Mouse (Mus musculus) heart, embryonic 15.5 days (tissue): ENCODE measurements around the gene BC005561. TPM values are rescaled to one million over a fixed set of nuclear protein-coding genes. Genes with fewer than 3 reads are reported as not detected.
A peak's percentile ranks its signal among the peaks of the same experiment; 100 is the strongest.
"Not testable (repeated sequence)": the region's sequence is repeated elsewhere in the genome, so short reads cannot be mapped to it uniquely, and the experiment has no call there.

Experiments
- ATAC-seq: fragments of 200-750 bp; cut with Nextera tagmentation; replicated peaks from 2 replicates; pipeline ENCODE4 v1.8.0; 2017; ENCODE audit warnings: low read depth, moderate TSS enrichment; ENCODE audit not compliant: insufficient number of reproducible peaks, insufficient read depth, low FRiP score
- H3K27ac ChIP-seq: fragments of 300-500 bp; sonication (generic); 2 replicates; pipeline ENCODE4 v1.5.1; 2015; ENCODE audit warnings: mild to moderate bottlenecking, inconsistent platforms
- H3K27me3 ChIP-seq: fragments of 300-500 bp; sonication (generic); 2 replicates; pipeline ENCODE4 v1.6.1; 2015; ENCODE audit warnings: inconsistent platforms
- H3K36me3 ChIP-seq: fragments of 300-500 bp; sonication (generic); 2 replicates; pipeline ENCODE4 v1.6.1; 2015; ENCODE audit warnings: mild to moderate bottlenecking, inconsistent platforms
- H3K4me1 ChIP-seq: fragments of 300-500 bp; sonication (generic); replicated peaks from 2 replicates; pipeline ENCODE4 v1.6.1; 2015; ENCODE audit warnings: inconsistent platforms
- H3K4me2 ChIP-seq: fragments of 300-500 bp; sonication (generic); 2 replicates; pipeline ENCODE4 v1.6.1; 2015; ENCODE audit warnings: inconsistent platforms, mild to moderate bottlenecking, moderate library complexity
- H3K4me3 ChIP-seq: fragments of 300-500 bp; sonication (generic); 2 replicates; pipeline ENCODE4 v1.5.1; 2015; ENCODE audit warnings: mild to moderate bottlenecking, inconsistent platforms
- H3K9ac ChIP-seq: fragments of 300-500 bp; sonication (generic); 2 replicates; pipeline ENCODE4 v1.6.1; 2015; ENCODE audit warnings: mild to moderate bottlenecking, inconsistent platforms
- H3K9me3 ChIP-seq: fragments of 300-500 bp; sonication (generic); replicated peaks from 2 replicates; pipeline ENCODE4 v1.6.1; 2016; ENCODE audit warnings: inconsistent platforms
- WGBS: fragments of 180-500 bp; shearing (Covaris S2); methylation state at CpG from one replicate; pipeline ENCODE4 v1.1.7; 2015; ENCODE audit warnings: mixed read lengths; 5-methylcytosine and 5-hydroxymethylcytosine counted together
- polyA plus RNA-seq: library from polyadenylated mRNA; unstranded; fragments of >200 nt; fragmentation: Nextera tagmentation; extraction: Ambion mirVana; gene quantifications from 2 replicates; pipeline ENCODE4 v1.2.1, GENCODE M21; 2015

The BC005561 gene
- polyA plus RNA-seq, 1 experiment from 2014 or later = 7.2 TPM

DNA sequence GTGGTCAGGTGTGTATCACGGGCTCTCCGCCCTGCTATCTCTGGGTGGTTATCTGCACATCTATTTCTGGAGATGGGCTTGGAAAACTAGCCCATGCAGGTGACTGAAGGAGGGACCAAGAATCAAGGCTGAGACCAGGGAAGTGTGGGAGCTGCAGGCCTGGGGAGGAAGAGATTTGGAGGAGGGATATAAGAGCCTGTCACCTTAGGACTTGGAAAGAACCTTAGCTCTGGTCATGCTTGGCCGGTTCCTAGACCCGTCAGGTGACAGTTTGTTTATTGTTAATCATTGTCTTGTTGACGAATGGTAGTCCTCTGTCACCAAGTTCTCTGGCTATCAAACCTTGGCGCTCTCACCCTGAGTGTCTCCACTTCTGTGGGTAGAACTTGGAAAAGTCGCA, 27.8 kb upstream of the BC005561 start:
- no peak overlapping the region for H3K9ac ChIP-seq
- no peaks in the 10 kb centered on the region for H3K4me1 ChIP-seq
- WGBS = 75% methylated on average over 7 of the region's 7 CpGs
- H3K4me3 ChIP-seq = no peak overlapping the region
- no peak overlapping the region for H3K4me2 ChIP-seq
- no peak for ATAC-seq
- H3K27ac ChIP-seq = no peak overlapping the region
- H3K27me3 ChIP-seq = no peaks in the 10 kb centered on the region
- H3K9me3 ChIP-seq = no peaks in the 10 kb centered on the region
- H3K36me3 ChIP-seq = peaks cover 60% of the 10 kb centered on the region

DNA sequence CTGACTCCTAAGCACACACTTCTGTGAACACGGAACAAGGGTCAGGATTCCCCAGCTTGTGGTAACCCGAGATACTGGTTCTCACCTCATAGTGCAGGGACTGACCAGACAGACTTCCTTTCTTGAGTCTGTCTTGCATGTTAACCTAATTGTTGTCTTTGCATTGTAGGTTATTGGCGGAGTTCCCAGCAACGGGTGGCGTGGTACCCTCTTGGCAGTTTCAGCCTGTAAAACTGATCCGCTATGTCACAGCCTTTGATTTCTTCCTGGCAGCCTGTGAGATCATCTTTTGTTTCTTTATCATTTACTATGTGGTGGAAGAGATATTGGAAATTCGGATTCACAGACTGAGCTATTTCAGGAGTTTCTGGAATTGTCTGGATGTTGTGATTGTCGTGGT, 25.3 kb upstream of the BC005561 start:
- no peak overlapping the region for H3K9ac ChIP-seq
- H3K9me3 ChIP-seq = no peaks in the 10 kb centered on the region
- H3K4me1 ChIP-seq = no peaks in the 10 kb centered on the region
- WGBS = 65% methylated on average over 8 of the region's 8 CpGs
- ATAC-seq = no peak
- H3K4me3 ChIP-seq = no peak overlapping the region
- no peak overlapping the region for H3K4me2 ChIP-seq
- no peaks in the 10 kb centered on the region for H3K27me3 ChIP-seq
- peaks cover 62% of the 10 kb centered on the region for H3K36me3 ChIP-seq
- H3K27ac ChIP-seq = no peak overlapping the region

DNA sequence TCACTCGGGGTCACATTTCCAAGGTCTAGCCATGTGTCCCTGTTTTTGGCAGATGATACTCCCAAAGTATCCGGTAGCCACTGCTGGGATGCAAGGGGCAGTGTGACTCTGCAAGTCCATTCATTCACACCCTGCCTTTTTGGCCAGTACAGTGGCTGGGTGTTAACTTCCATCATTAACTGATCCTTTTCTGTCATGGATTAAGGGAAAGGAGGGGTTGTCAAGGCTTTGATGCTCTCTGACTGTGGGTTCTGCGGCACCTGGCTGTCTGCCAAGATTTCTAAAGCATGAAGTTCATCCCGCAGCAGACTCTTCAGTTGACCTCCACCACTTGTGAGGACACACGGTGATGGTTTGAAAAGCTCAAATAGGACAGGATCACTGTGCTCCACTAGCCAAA, 16.6 kb upstream of the BC005561 start:
- no peak for ATAC-seq
- Histone ChIP-seq H3K4me2 (no peak overlapping the region), H3K4me3 (no peak overlapping the region), H3K9ac (no peak overlapping the region), H3K27me3 (no peaks in the 10 kb centered on the region), H3K4me1 (peaks cover 4% of the 10 kb centered on the region), H3K27ac (no peak overlapping the region), H3K9me3 (no peaks in the 10 kb centered on the region), H3K36me3 (peaks cover 80% of the 10 kb centered on the region)
- 39% methylated on average over 5 of the region's 5 CpGs for WGBS

DNA sequence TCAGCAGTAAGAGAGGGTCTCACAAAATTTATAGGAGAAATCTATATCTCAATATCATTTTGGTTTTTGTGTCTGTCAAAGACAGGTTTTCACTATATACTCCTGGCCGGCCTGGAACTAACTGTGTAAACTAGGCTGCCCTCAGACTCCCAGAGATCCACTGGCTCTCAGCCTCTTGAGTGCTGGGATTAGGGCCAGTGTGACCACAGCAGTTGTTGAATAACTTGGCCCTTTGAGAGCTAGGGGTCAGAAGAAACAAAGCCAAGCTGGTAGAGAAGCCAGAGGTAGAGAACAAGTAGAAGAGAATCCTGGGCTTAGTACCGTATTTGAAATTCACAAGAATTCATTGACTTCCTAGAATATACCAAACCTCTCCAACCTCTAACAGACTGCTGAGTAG, 3.3 kb upstream of the BC005561 start:
- Histone ChIP-seq H3K36me3 (peaks cover 29% of the 10 kb centered on the region), H3K4me2 (no peak overlapping the region), H3K4me1 (peaks cover 10% of the 10 kb centered on the region), H3K4me3 (no peak overlapping the region), H3K27me3 (no peaks in the 10 kb centered on the region), H3K9ac (no peak overlapping the region), H3K27ac (no peak overlapping the region), H3K9me3 (no peaks in the 10 kb centered on the region)
- 84% methylated on average over 2 of the region's 2 CpGs for WGBS
- ATAC-seq = no peak

DNA sequence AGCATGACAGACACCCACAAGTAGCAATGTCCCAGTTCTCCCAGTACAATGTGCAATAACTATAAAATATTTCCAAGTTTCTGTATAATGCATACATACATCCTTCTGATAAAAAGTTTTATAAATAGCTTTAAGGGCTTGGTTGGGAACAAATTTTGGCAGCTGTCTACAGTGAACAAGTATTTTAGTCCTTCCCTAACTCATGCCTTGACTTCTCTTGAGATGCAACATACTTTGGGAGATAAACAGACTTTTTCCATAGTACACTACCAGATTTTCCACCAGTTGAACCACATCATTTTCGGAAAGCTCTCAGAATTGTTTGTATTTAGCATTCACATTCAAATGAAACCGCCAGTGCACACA, 340 bp upstream of the BC005561 start:
- Histone ChIP-seq H3K4me1 (peaks cover 10% of the 10 kb centered on the region), H3K27me3 (no peaks in the 10 kb centered on the region), H3K4me2 (peak overlapping the region; percentile 73), H3K27ac (no peak overlapping the region), H3K36me3 (peaks cover 19% of the 10 kb centered on the region), H3K4me3 (peak overlapping the region; percentile 86), H3K9me3 (no peaks in the 10 kb centered on the region), H3K9ac (no peak overlapping the region)
- ATAC-seq = no peak
- WGBS = 4% methylated on average over 2 of the region's 2 CpGs

DNA sequence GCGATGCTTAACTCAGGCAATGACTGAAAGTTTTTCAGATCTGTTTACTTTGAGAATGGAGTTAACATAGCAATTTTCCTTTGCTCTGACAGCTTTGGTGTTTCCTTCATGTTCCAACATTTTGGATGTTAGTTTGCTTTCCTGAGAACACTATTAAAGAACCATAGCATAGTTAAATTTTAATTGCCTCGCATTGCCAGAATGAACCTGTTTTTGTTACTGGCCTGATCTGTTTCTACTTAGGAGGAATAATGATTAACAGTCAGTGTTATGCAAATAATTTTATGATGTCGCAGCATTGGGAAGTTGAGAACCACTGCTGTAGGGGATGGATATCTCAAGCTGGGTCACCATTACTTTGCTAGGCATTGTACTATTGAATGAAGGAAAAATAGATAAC, 3.1 kb downstream of the BC005561 start:
- H3K9me3 ChIP-seq = no peaks in the 10 kb centered on the region
- no peaks in the 10 kb centered on the region for H3K27me3 ChIP-seq
- no peak overlapping the region for H3K4me2 ChIP-seq
- peaks cover 7% of the 10 kb centered on the region; the same call in 1 of the 2 replicates for H3K36me3 ChIP-seq
- H3K27ac ChIP-seq = no peak overlapping the region
- H3K4me1 ChIP-seq = peaks cover 10% of the 10 kb centered on the region
- no peak overlapping the region for H3K9ac ChIP-seq
- 89% methylated on average over 3 of the region's 3 CpGs for WGBS
- H3K4me3 ChIP-seq = no peak overlapping the region
- no peak for ATAC-seq

DNA sequence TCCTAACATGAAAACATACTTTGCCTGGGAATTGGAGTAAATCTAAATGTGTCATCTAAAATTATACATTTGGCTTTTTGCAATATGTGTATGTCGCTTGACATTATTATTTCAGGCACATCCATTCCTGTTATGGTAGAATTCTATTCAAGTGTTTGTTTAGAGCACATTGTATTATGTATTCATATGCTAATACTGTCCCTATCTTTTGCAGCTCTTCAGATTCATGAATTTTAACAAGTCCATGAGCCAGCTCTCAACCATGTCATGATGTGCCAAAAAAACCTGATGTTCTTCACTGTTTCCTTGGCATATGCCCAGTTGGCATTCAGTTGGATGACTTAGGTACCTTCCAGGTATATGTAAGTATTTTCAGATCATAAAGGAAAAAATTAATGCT, 30.5 kb downstream of the BC005561 start:
- 98% methylated on average over 1 of the region's 1 CpGs for WGBS
- peaks cover 54% of the 10 kb centered on the region for H3K36me3 ChIP-seq
- H3K27ac ChIP-seq = no peak overlapping the region
- no peak overlapping the region for H3K4me3 ChIP-seq
- no peak overlapping the region for H3K4me2 ChIP-seq
- no peak overlapping the region for H3K9ac ChIP-seq
- no peak for ATAC-seq
- H3K9me3 ChIP-seq = no peaks in the 10 kb centered on the region
- no peaks in the 10 kb centered on the region for H3K4me1 ChIP-seq
- no peaks in the 10 kb centered on the region for H3K27me3 ChIP-seq

DNA sequence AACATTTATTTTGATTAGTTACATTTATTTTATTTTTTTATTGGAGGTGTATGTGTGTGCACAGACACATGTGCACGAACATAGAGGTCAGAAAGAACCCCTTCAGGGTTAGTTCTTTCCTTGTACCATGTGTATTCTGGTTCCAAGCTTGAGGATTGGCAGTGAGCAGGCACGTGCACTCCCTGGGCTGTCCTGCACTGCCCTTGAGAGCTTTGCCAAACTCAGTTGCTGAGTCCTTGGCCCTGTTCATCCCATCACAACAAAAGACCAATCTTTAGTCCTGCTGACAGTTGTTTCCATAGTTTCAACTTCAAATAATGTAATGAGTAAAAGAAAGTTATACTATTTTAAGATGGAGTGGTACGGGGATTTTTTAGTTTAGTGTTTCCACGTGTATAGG, 31.2 kb downstream of the BC005561 start:
- no peaks in the 10 kb centered on the region for H3K27me3 ChIP-seq
- peaks cover 59% of the 10 kb centered on the region for H3K36me3 ChIP-seq
- H3K9ac ChIP-seq = no peak overlapping the region
- no peaks in the 10 kb centered on the region for H3K9me3 ChIP-seq
- no peak overlapping the region for H3K4me3 ChIP-seq
- no peaks in the 10 kb centered on the region for H3K4me1 ChIP-seq
- no peak for ATAC-seq
- no peak overlapping the region for H3K27ac ChIP-seq
- no peak overlapping the region for H3K4me2 ChIP-seq
- 91% methylated on average over 4 of the region's 4 CpGs for WGBS

DNA sequence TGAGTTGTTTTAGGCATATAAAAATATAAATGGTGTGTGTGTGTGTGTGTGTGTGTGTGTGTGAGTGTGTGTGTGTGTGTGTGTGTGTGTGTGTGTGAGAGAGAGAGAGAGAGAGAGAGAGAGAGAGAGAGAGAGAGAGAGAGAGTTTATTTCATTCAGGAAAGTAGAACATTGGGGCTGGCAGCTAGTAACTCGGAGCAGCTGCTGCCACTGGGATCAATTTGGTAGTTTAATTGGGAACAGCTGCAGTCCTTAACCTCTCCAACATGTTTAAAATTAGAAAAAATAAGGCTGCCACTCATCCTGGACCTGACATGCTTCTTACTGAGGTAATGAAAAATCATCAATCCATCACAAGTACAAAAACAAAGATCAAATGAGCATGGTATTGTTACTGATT, 59.9 kb downstream of the BC005561 start:
- H3K9me3 ChIP-seq, ATAC-seq, H3K9ac ChIP-seq, H3K4me2 ChIP-seq, H3K4me1 ChIP-seq, H3K27me3 ChIP-seq, H3K27ac ChIP-seq, H3K4me3 ChIP-seq, H3K36me3 ChIP-seq: not testable (repeated sequence)
- WGBS = 35% methylated on average over 1 of the region's 1 CpGs

DNA sequence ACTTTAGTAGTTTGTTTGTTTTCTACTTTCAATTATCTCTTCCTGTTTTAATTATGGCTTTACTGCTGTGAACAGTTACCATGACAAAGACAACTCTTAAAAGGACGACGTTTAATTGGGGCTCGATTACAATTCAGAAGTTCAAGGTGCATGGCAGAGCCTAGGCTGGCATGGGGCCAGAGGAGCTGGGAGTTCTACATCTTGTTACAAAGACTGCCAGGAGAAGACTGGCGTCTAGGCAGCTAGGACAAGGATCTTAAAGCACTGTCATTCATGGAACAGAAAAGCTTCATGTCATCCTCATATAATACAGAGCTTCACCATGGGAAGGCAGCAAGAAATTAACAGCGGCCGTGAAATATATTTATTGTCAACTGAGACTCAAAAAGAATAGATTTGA, 62.6 kb downstream of the BC005561 start:
- H3K9ac ChIP-seq = no peak overlapping the region
- no peak for ATAC-seq
- peak overlapping the region; percentile 90; the same call in 1 of the 2 replicates for H3K27ac ChIP-seq

DNA sequence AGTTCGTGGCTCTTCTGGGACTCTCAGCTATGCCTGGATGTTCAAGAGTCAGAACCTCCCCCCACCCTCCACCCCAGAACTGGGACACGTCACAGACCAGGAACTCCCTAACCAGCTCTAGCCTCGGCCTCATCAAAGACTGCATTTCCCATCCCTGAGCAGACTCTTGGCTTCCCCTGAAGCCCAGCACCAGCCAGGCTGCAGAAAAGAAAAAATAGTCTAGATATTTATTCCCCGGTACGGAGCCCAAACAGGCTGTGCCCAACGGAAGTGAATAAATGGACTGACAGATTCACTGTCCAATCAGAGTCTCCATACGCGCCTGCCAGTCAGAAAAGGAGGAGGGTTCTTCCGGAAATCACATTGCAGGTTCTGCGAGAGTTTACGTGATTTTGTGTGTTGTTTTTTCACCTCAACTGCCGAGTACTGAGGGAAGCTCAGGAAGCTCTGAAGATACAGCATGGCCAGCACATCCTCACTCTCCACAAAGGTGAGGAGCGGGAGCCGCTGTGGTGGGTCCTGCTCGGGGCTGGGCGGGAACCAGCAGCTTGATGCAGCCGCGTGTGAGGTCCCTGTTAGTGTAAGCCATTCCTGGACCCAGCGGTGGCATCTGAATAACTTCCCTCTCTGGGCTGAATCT, 63.2 kb downstream of the BC005561 start:
- H3K4me1 ChIP-seq, H3K27me3 ChIP-seq: not testable (repeated sequence)
- WGBS = under 1% methylated on average over 18 of the region's 19 CpGs
- Histone ChIP-seq H3K4me3 (peak overlapping the region; percentile 80), H3K4me2 (peak overlapping the region; percentile 59), H3K36me3 (peaks cover 11% of the 10 kb centered on the region), H3K9ac (peak overlapping the region; percentile 87), H3K9me3 (peaks cover 12% of the 10 kb centered on the region; the same call in 1 of the 2 replicates), H3K27ac (peak overlapping the region; percentile 90)
- ATAC-seq = peak; percentile 99

More for the DNA sequence above, 62.6 kb downstream of the BC005561 start:
- H3K27me3 ChIP-seq = no peaks in the 10 kb centered on the region
- H3K4me3 ChIP-seq = peak overlapping the region; percentile 80
- WGBS = 56% methylated on average over 6 of the region's 6 CpGs
- H3K4me1 ChIP-seq = 0 out of 2 replicates have a peak, but pooled peaks cover 6% of the 10 kb centered on the region
- peak overlapping the region; percentile 52 for H3K4me2 ChIP-seq
- H3K9me3 ChIP-seq = peaks cover 12% of the 10 kb centered on the region; the same call in 1 of the 2 replicates
- peaks cover 11% of the 10 kb centered on the region for H3K36me3 ChIP-seq
